8 mouse cellular contexts compared by ENCODE assay signal in genomic region chr12:102877301-102878030, GRCm38 (mm10). TPM values are rescaled to one million over a fixed set of nuclear protein-coding genes. Genes with fewer than 3 reads are reported as not detected.
DNase-seq lines count a peak whose midpoint lies in the region; ATAC-seq lines count a peak whose summit lies in the region.

No protein-coding gene starts in this region.

- peak overlapping the region; percentile 96 for H3K4me3 ChIP-seq in embryonic facial prominence, embryonic 14.5 days (ENCODE audit: low read depth, low read length)
- H3K4me3 ChIP-seq in heart, embryonic 11.5 days (ENCODE audit: low read depth, low read length) = peak overlapping the region; percentile 93
- peak overlapping the region; percentile 96 for H3K4me3 ChIP-seq in kidney, embryonic 15.5 days (replicated peaks)
- H3K4me3 ChIP-seq in liver, embryonic 15.5 days (replicated peaks) = peak overlapping the region; percentile 97
- H3K4me3 ChIP-seq in stomach, embryonic 15.5 days (replicated peaks) = peak overlapping the region; percentile 96

- H3K36me3 ChIP-seq in embryonic facial prominence, embryonic 14.5 days (ENCODE audit: control insufficient read depth, insufficient read depth, low read length) = no peaks in the 10 kb centered on the region
- H3K36me3 ChIP-seq in heart, embryonic 11.5 days (ENCODE audit: control insufficient read depth, insufficient read depth, low read length) = no peaks in the 10 kb centered on the region
- no peaks in the 10 kb centered on the region for H3K36me3 ChIP-seq in kidney, embryonic 15.5 days
- no peaks in the 10 kb centered on the region for H3K36me3 ChIP-seq in liver, embryonic 15.5 days (replicated peaks)
- H3K36me3 ChIP-seq in stomach, embryonic 15.5 days = no peaks in the 10 kb centered on the region

- peak overlapping the region; percentile 70 for H3K4me2 ChIP-seq in embryonic facial prominence, embryonic 14.5 days (ENCODE audit: low read depth, low read length)
- peak overlapping the region; percentile 79 for H3K4me2 ChIP-seq in heart, embryonic 11.5 days
- peak overlapping the region; percentile 78 for H3K4me2 ChIP-seq in kidney, embryonic 15.5 days
- H3K4me2 ChIP-seq in liver, embryonic 15.5 days = peak overlapping the region; percentile 80
- peak overlapping the region; percentile 66 for H3K4me2 ChIP-seq in stomach, embryonic 15.5 days

- under 1% methylated on average over 27 of the region's 70 CpGs for WGBS in embryonic facial prominence, embryonic 14.5 days
- WGBS in heart, embryonic 11.5 days (ENCODE audit: insufficient replicate concordance) = 0% methylated on average over 28 of the region's 70 CpGs
- WGBS in kidney, embryonic 15.5 days = under 1% methylated on average over 65 of the region's 70 CpGs
- WGBS in liver, embryonic 15.5 days (ENCODE audit: insufficient replicate concordance) = under 1% methylated on average over 42 of the region's 70 CpGs
- under 1% methylated on average over 70 of the region's 70 CpGs for WGBS in stomach, embryonic 15.5 days

- no peaks in the 10 kb centered on the region for H3K27me3 ChIP-seq in embryonic facial prominence, embryonic 14.5 days (replicated peaks; ENCODE audit: control insufficient read depth, insufficient read depth, low read length)
- no peaks in the 10 kb centered on the region for H3K27me3 ChIP-seq in heart, embryonic 11.5 days (ENCODE audit: control insufficient read depth, insufficient read depth, low read length)
- H3K27me3 ChIP-seq in kidney, embryonic 15.5 days = no peaks in the 10 kb centered on the region
- no peaks in the 10 kb centered on the region for H3K27me3 ChIP-seq in liver, embryonic 15.5 days
- H3K27me3 ChIP-seq in stomach, embryonic 15.5 days (replicated peaks) = no peaks in the 10 kb centered on the region

- peak overlapping the region; percentile 97 for H3K27ac ChIP-seq in embryonic facial prominence, embryonic 14.5 days (replicated peaks; ENCODE audit: low read depth, low read length)
- H3K27ac ChIP-seq in heart, embryonic 11.5 days (ENCODE audit: low read depth, low read length) = peak overlapping the region; percentile 93
- H3K27ac ChIP-seq in kidney, embryonic 15.5 days = peak overlapping the region; percentile 98
- H3K27ac ChIP-seq in liver, embryonic 15.5 days (replicated peaks) = peak overlapping the region; percentile 93
- H3K27ac ChIP-seq in stomach, embryonic 15.5 days = peak overlapping the region; percentile 97

- H3K4me1 ChIP-seq in embryonic facial prominence, embryonic 14.5 days (ENCODE audit: control insufficient read depth, insufficient read depth, low read length) = peaks cover 17% of the 10 kb centered on the region
- peaks cover 10% of the 10 kb centered on the region; the same call in 1 of the 2 replicates for H3K4me1 ChIP-seq in heart, embryonic 11.5 days (ENCODE audit: control insufficient read depth, insufficient read depth, low read length)
- H3K4me1 ChIP-seq in kidney, embryonic 15.5 days = peaks cover 22% of the 10 kb centered on the region
- peaks cover 37% of the 10 kb centered on the region for H3K4me1 ChIP-seq in liver, embryonic 15.5 days (replicated peaks)
- peaks cover 16% of the 10 kb centered on the region for H3K4me1 ChIP-seq in stomach, embryonic 15.5 days

- peak; percentile 66 for DNase-seq in CD4-positive, CD25-positive, alpha-beta regulatory T cell, adult 2 months (ENCODE audit: low read depth, low spot score)
- peak; percentile 49 to 64 for DNase-seq in adrenal gland, postnatal 36 days
- DNase-seq in embryonic facial prominence, embryonic 14.5 days (ENCODE audit: low spot score) = peak; percentile 78
- peak; percentile 65 for DNase-seq in neural tube, embryonic 10.5 days (ENCODE audit: extremely low spot score, low spot score)

- peak overlapping the region; percentile 97 for H3K9ac ChIP-seq in embryonic facial prominence, embryonic 14.5 days (ENCODE audit: low read depth, low read length)
- peak overlapping the region; percentile 93 for H3K9ac ChIP-seq in heart, embryonic 11.5 days (ENCODE audit: low read depth, low read length)
- H3K9ac ChIP-seq in kidney, embryonic 15.5 days = peak overlapping the region; percentile 98
- H3K9ac ChIP-seq in liver, embryonic 15.5 days = peak overlapping the region; percentile 97
- H3K9ac ChIP-seq in stomach, embryonic 15.5 days = peak overlapping the region; percentile 97

- H3K9me3 ChIP-seq in embryonic facial prominence, embryonic 14.5 days (ENCODE audit: control insufficient read depth, low read length) = no peaks in the 10 kb centered on the region
- no peaks in the 10 kb centered on the region for H3K9me3 ChIP-seq in heart, embryonic 11.5 days (replicated peaks; ENCODE audit: control insufficient read depth, low read length)
- H3K9me3 ChIP-seq in kidney, embryonic 15.5 days (replicated peaks) = no peaks in the 10 kb centered on the region
- no peaks in the 10 kb centered on the region for H3K9me3 ChIP-seq in liver, embryonic 15.5 days (replicated peaks)
- no peaks in the 10 kb centered on the region for H3K9me3 ChIP-seq in stomach, embryonic 15.5 days

- ATAC-seq in embryonic facial prominence, embryonic 14.5 days (ENCODE audit: low read depth) = peak; percentile 68
- peak; percentile 85 for ATAC-seq in heart, embryonic 11.5 days (replicated peaks; ENCODE audit: insufficient number of reproducible peaks, low FRiP score, low TSS enrichment)
- ATAC-seq in kidney, embryonic 15.5 days (replicated peaks; ENCODE audit: low FRiP score) = peak; percentile 88
- peak; percentile 77 for ATAC-seq in liver, embryonic 15.5 days (ENCODE audit: insufficient read depth)
- ATAC-seq in stomach, embryonic 15.5 days (ENCODE audit: insufficient read depth, low FRiP score, low read depth) = peak; percentile 72

RNA-seq across cellular contexts. Expression of gene Btbd7, which starts 0.8 kb away (rescaled TPM):
- 10 to 100 TPM; 45.8 to 55.9 TPM for total RNA-seq in adrenal gland, postnatal 36 days (2021)
- polyA plus RNA-seq in embryonic facial prominence, embryonic 14.5 days (2014; fragmentation: Nextera tagmentation; extraction: Ambion mirVana) = 20.1 and 20.3 TPM in 2 replicates
- polyA plus RNA-seq in heart, embryonic 11.5 days (2014; fragmentation: Nextera tagmentation; extraction: Ambion mirVana) = 14.3 and 15.1 TPM in 2 replicates
- polyA plus RNA-seq in kidney, embryonic 15.5 days (2015; fragmentation: Nextera tagmentation; extraction: Ambion mirVana) = 18.5 and 19.1 TPM in 2 replicates
- polyA plus RNA-seq in liver, embryonic 15.5 days (2015; fragmentation: Nextera tagmentation; extraction: Ambion mirVana) = 4.2 and 4.8 TPM in 2 replicates
- 18.7 TPM in 2 replicates for polyA plus RNA-seq in stomach, embryonic 15.5 days (2015; fragmentation: Nextera tagmentation; extraction: Ambion mirVana)

RNA-seq across cellular contexts. Expression of gene Cox8c, which starts 21.6 kb away (rescaled TPM):
- total RNA-seq in adrenal gland, postnatal 36 days (2021) = not detected
- polyA plus RNA-seq in embryonic facial prominence, embryonic 14.5 days (2014; fragmentation: Nextera tagmentation; extraction: Ambion mirVana) = not detected in 2 replicates
- polyA plus RNA-seq in heart, embryonic 11.5 days (2014; fragmentation: Nextera tagmentation; extraction: Ambion mirVana) = not detected in 2 replicates
- polyA plus RNA-seq in kidney, embryonic 15.5 days (2015; fragmentation: Nextera tagmentation; extraction: Ambion mirVana) = not detected in 2 replicates
- polyA plus RNA-seq in liver, embryonic 15.5 days (2015; fragmentation: Nextera tagmentation; extraction: Ambion mirVana) = not detected in 2 replicates
- not detected in 2 replicates for polyA plus RNA-seq in stomach, embryonic 15.5 days (2015; fragmentation: Nextera tagmentation; extraction: Ambion mirVana)

Comparison
In these comparisons a context has a peak if more than half of its experiments do, and no peak if none do; other contexts are left out.
1. Peak in every context shown above with its lines: DNase-seq, ATAC-seq, H3K4me3 ChIP-seq and H3K27ac ChIP-seq.